Mouse (Mus musculus) cortical plate, adult 2 months (tissue): ENCODE results near the gene Setx.

Source experiments
- CTCF ChIP-seq: fragments of 200-500 bp; IDR thresholded peaks from 2 replicates; pipeline ENCODE4 v1.5.1; 2011; ENCODE audit warnings: mild to moderate bottlenecking, control low read depth, low read length; ENCODE audit not compliant: insufficient read depth; ENCODE audit errors: extremely low read depth
- POLR2A ChIP-seq: fragments of 200-500 bp; IDR thresholded peaks from 2 replicates; pipeline ENCODE4 v1.6.1; 2011; ENCODE audit warnings: mild to moderate bottlenecking, low read length, control low read depth; ENCODE audit not compliant: insufficient read depth; ENCODE audit errors: extremely low read depth

DNA sequence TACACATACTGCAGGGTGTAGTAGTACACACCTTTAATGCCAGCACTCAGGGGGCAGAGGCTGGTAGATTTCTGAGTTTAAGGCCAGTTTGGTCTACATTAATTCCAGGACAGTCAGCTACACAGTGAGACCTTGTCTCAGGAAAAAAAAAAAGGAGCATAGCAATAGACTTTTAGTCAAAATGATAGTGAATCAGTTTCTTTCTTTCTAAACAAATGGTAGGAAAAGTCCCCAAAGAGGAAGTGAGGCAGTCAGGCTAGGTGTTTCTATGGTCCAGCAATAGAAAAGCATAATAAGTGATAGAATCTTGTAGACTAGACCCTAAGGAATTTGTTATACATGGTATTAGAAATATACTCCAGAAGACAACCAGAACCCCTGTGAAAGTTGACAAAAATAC, 11.2 kb downstream of the Setx start:
- TF ChIP-seq CTCF, result no peak
- TF ChIP-seq POLR2A, result no peak
